Mouse (Mus musculus) cerebellum, adult 9-10 months (tissue): ENCODE measurements around the gene Klhdc4.

Experiments
- DNase-seq: peaks from one replicate; pipeline ENCODE4 v3.0.0; 2022

The Klhdc4 gene

DNA sequence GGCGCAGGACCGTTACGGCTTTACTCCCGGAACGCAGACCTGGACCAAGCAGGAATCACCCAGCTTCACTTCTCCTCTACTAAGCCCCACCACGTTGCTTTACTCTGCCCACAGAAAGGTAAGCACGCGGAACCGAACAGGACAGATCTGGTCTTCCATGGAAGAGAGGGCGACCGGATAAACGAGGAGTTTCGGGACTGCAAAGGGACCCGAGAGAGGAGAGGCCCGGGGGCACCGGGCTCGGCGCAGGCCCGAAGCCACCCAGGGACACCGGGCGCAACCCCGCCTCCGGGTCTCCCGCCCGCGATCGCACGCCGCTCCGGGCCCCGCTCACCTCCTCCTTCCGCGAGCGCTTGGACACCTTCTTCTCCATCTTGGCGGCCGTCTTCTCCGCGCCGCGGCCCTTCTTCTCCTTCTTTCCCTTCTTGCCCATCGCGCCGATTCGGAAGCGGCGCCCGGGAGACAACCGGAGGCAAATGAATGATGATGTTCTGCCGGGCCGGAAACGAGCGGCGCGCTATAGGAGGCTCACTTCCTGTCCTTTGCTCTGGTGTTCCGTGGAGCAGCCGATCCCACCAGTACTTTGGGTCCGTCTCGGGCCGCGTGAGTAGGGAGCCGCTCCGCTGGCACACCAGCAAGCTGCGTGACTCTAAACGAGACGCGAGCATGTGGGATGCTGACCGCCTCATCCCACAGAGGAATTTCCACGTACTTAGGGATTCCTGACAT lies at the start of gene Klhdc4:
Gene Klhdc4 (minus strand): TSS at position 522 of the 729 bp plus-strand sequence.
- peak; percentile 89 for DNase-seq

- no peak for DNase-seq
These were observed 48.6 kb upstream of the Klhdc4 start for GRCm38 (mm10) chr8:121877828-121878480.

DNA sequence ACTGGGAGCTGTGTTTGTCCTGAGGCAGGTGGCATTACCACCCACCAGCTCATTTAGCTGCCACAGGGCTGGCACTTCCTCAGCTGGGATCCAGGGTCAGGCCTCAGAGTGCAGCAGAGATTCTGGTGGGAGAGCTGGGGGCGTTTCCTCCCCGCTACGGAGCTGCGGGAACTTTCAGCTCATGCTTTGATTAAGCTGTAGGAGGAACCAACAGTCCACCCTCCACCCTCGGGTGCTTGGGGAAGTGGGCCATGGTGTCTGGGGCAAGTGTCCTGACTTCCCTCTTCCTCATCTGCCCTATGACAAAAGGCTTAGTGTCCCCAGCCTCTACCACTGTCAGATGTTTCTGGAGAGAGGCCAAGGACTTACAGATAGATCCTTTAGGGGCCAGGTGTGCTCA lies 47.8 kb upstream of the Klhdc4 start:
- DNase-seq, result no peak

- no peak for DNase-seq
These were observed 46.1 kb upstream of the Klhdc4 start for GRCm38 (mm10) chr8:121875517-121875916.

GRCm38 (mm10) chr8:121875045-121875444 lies 45.7 kb upstream of the Klhdc4 start:
- DNase-seq, result no peak

DNA sequence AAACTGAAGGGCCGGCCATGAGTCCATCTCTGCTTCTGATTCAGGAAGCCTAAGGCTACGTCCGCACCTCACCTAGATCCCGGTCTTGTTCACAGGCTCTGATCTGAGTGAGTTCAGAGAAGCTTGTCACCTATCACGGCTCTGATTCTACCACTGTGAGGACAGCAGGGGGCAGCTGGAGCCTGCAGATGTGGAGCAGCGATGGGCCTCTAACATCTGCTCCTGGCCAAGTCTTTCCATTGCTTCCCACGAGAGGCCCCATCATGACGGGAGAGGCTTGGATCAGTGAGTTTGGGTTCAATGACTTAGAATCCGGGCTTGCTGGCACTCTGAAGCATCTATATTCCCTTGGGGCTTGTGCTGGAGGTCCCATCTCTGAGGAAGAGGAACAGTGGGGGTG lies 44.7 kb upstream of the Klhdc4 start:
- no peak for DNase-seq

- DNase-seq, result no peak
These were observed 42.6 kb upstream of the Klhdc4 start for GRCm38 (mm10) chr8:121871833-121872440.

GRCm38 (mm10) chr8:121870190-121870589 lies 40.8 kb upstream of the Klhdc4 start:
- DNase-seq, result no peak

DNA sequence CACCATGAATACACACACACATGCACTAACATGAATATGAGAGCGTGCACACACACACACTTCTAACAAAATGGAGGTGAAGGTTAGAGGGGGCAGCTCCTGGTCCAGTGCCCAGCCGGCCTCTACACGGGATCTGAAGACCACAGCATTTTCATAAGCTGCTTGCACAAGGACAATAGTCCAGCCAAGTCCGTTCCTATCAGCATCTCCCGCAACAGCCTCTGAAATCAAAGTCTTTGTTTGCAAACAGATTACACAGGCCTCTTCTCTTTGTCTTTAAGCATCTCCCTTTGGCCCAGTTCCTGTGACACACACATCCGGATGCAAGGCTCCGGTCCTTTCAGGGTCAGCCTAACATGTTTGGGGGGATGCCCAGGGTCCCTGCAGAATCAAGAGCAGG lies 39.5 kb upstream of the Klhdc4 start:
- DNase-seq, result no peak

- DNase-seq, result no peak
These were observed 38.8 kb upstream of the Klhdc4 start for GRCm38 (mm10) chr8:121868196-121868595.

DNA sequence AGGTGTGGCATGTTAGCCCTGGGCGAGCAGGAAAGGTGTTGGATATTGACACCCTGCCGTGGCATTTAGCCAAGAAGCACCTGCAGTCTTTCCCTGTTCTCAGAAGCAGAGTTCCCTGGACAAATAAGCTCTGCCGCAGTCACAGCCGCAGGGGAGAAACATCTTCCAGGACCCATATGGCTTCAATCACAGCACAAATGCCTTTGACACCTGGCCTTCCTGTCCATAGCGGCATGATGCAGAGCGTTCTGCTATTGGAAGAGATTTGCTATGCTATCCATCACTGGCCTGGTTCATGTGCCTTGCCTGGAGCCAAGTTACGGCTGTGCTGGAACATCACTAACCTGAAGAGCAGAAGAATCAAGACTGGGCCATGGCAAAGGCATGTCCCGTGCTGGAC lies 36.0 kb upstream of the Klhdc4 start:
- DNase-seq, result no peak

DNA sequence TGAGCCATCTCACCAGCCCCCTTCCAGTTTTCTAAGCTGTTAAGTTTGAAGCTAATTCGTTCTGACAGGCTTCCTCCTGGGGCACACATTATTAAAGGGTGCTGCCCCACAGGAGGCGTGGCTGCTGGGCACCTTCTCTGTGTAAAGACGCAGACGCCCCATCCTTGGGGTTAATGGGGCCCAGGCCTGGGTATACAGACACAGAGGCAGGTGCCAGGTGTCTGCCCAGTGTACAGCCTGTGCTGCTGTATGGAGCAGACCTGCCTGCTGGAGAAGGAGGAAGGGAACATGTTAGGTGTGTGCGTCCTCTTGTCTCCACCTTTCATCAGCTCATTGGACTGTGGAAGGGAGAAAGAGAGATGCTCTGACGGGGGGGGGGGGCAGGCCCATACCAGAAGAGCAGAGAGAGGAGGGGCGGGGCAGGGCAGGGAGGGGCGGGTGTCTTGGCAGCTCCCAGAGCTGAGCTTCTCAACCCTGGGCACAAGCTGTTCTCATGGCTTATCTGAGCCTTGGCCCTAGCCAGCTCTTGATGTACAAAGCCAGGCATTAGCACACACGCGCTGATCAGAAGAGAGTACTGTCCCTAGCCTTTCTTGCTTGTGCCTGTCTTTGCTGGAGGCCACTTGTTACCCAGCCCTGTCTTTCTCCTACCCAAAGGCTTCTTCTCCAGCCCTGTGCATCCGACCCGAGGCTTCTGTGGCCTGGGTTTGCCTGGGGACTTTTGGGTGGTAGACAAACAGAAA lies 32.6 kb upstream of the Klhdc4 start:
- peak; percentile 77 for DNase-seq

GRCm38 (mm10) chr8:121861276-121861675 lies 31.9 kb upstream of the Klhdc4 start:
- DNase-seq, result no peak

GRCm38 (mm10) chr8:121857747-121858146 lies 28.4 kb upstream of the Klhdc4 start:
- no peak for DNase-seq

DNA sequence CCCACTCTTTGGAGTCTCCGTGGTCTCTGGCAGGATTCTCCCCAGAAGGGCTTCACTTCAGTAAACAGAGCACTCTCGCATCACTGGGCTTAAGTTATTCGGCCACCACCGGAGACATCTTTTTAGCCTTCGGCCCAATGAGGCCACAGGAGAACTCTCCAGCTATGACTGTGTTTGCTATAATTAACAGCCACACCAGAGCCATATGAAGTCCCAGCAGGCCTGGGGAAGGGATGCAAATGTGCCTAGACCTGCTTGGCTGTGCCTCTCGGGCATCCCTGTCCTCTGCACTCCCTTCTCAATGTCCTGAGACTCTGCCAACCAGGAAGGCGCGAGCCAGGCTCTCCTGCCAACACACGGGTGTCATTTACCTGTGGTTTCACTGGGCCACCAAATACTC lies 28.0 kb upstream of the Klhdc4 start:
- peak; percentile 97 for DNase-seq

DNA sequence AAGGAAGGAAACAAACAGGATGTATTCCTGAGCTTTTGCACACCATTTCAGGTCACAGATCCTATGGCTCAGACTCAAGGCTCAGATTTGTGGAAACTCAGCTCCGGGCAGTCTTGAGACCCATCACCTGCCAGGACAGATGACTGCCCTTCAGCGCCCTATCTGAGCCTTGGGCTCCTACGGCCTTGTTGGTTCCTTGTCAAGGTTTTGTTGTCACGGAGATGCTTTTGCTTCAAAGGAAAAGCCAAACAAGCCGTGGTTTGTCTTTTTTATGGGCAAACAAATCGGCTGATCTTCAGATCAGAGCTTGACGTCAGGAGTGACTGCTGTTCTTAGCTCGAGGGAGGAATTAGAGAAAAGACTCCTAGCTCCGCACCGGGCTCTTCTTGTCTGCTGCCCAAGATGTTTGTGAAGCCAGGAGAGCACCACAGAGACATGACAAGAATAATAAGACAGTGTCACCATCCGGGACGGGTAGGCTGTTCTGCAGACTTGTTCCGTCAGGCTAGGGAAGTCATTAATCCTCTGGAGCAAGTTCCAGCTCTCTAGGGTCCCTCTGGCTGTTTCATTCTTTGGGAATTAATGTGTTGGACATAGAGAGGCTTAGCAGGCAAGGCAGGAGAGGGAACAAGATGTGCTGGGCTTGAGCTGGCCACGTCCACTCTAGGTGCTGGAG lies 26.8 kb upstream of the Klhdc4 start:
- DNase-seq, result no peak

GRCm38 (mm10) chr8:121853586-121853985 lies 24.2 kb upstream of the Klhdc4 start:
- no peak for DNase-seq

GRCm38 (mm10) chr8:121852464-121852863 lies 23.1 kb upstream of the Klhdc4 start:
- no peak for DNase-seq

- no peak for DNase-seq
These were observed 22.3 kb upstream of the Klhdc4 start for GRCm38 (mm10) chr8:121851716-121852115.

DNA sequence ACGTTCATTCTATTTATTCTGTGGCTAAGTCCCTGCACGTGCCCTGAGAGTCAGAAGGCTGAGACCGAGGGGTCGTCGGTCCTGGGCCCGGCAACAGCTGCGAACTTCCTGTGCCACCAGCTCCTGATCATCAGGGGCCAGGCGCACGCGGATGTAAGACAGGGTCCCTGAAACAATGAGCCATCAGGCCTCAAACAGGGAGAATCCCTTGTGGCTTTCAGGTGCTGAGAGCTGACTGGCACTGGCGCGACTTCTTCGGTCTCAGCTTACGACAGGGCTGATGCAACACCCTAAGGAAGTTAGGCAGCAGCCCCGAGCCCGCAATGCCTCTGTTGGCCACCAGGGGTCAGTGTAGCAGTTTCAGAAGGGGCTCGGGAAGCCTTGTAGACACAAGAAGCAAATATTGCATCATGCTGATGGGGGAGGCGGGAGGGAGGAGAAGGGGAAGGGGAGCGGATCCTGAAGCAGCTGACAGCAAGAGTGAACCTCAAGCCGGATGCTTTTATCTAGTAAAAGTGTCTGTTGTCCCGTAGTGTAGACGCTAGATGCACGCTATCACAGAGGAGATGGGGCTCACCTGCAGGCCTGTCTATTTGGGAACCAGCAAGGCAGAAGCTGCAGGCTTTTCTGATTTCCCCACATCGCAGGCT lies 21.6 kb upstream of the Klhdc4 start:
- peak; percentile 99 for DNase-seq

GRCm38 (mm10) chr8:121850436-121850820 lies 21.1 kb upstream of the Klhdc4 start:
- DNase-seq, result no peak

- DNase-seq, result peak; percentile 88
These were observed 20.6 kb upstream of the Klhdc4 start for GRCm38 (mm10) chr8:121850018-121850417.
